Mouse (Mus musculus) hindbrain, embryonic 16.5 days (tissue): ENCODE data around the gene Stx8. TPM values are rescaled to one million over a fixed set of nuclear protein-coding genes. Genes with fewer than 3 reads are reported as not detected.

ENCODE experiments used
- ATAC-seq: fragments of 200-750 bp; cut with Nextera tagmentation; 2 replicates; pipeline ENCODE4 v1.8.0; 2017; ENCODE audit warnings: moderate TSS enrichment, moderate library complexity
- H3K27ac ChIP-seq: fragments of 300-500 bp; sonication (generic); 2 replicates; pipeline ENCODE4 v1.5.1; 2014; ENCODE audit warnings: low read depth, mild to moderate bottlenecking, control low read depth, low read length, moderate library complexity
- H3K27me3 ChIP-seq: fragments of 300-500 bp; sonication (generic); replicated peaks from 2 replicates; pipeline ENCODE4 v1.6.1; 2014; ENCODE audit warnings: low read length; ENCODE audit not compliant: control insufficient read depth, insufficient read depth
- H3K36me3 ChIP-seq: fragments of 300-500 bp; sonication (generic); 2 replicates; pipeline ENCODE4 v1.6.1; 2014; ENCODE audit warnings: mild to moderate bottlenecking, low read length, moderate library complexity, mixed read lengths; ENCODE audit not compliant: control insufficient read depth, insufficient read depth
- H3K4me1 ChIP-seq: fragments of 300-500 bp; sonication (generic); 2 replicates; pipeline ENCODE4 v1.6.1; 2014; ENCODE audit warnings: low read depth, low read length; ENCODE audit not compliant: control insufficient read depth, insufficient read depth
- H3K4me2 ChIP-seq: fragments of 300-500 bp; sonication (generic); 2 replicates; pipeline ENCODE4 v1.6.1; 2014; ENCODE audit warnings: mild to moderate bottlenecking, low read length, control low read depth, moderate library complexity
- H3K4me3 ChIP-seq: fragments of 300-500 bp; sonication (generic); 2 replicates; pipeline ENCODE4 v1.5.1; 2014; ENCODE audit warnings: mild to moderate bottlenecking, low read length, control low read depth, moderate library complexity
- H3K9ac ChIP-seq: fragments of 300-500 bp; sonication (generic); 2 replicates; pipeline ENCODE4 v1.6.1; 2014; ENCODE audit warnings: low read depth, mild to moderate bottlenecking, control low read depth, low read length, moderate library complexity
- H3K9me3 ChIP-seq: fragments of 300-500 bp; sonication (generic); 2 replicates; pipeline ENCODE4 v1.6.1; 2014; ENCODE audit warnings: mild to moderate bottlenecking, low read length, moderate library complexity; ENCODE audit not compliant: control insufficient read depth
- WGBS: fragments of 180-500 bp; shearing (Covaris S2); extraction: QIAGEN DNeasy Blood & Tissue Kit; methylation state at CpG from one replicate; pipeline ENCODE4 v1.1.7; 2014; 5-methylcytosine and 5-hydroxymethylcytosine counted together
- polyA plus RNA-seq: library from polyadenylated mRNA; unstranded; fragments of >200 nt; fragmentation: Nextera tagmentation; extraction: Ambion mirVana; gene quantifications from 2 replicates; pipeline ENCODE4 v1.2.1, GENCODE M21; 2015

Stx8 gene
- polyA plus RNA-seq, 1 experiment from 2014 or later: 61.6 TPM

- no peak for ATAC-seq
- 85% methylated on average over 4 of the region's 4 CpGs for WGBS
These were observed 254.7 kb downstream of the Stx8 start for GRCm38 (mm10) chr11:68220733-68221132.

GRCm38 (mm10) chr11:68222209-68222608 is 256.2 kb downstream of the Stx8 start:
- 95% methylated on average over 7 of the region's 7 CpGs for WGBS
- H3K27ac ChIP-seq: no peak overlapping the region
- no peaks in the 10 kb centered on the region for H3K36me3 ChIP-seq
- no peak overlapping the region for H3K4me3 ChIP-seq
- H3K4me1 ChIP-seq: no peaks in the 10 kb centered on the region; the same call in 1 of the 2 replicates
- ATAC-seq: no peak
- no peaks in the 10 kb centered on the region for H3K9me3 ChIP-seq
- H3K9ac ChIP-seq: no peak overlapping the region
- no peaks in the 10 kb centered on the region for H3K27me3 ChIP-seq
- H3K4me2 ChIP-seq: no peak overlapping the region

More at GRCm38 (mm10) chr11:68220733-68221132, 254.7 kb downstream of the Stx8 start:
- H3K27me3 ChIP-seq: no peaks in the 10 kb centered on the region
- H3K27ac ChIP-seq: no peak overlapping the region
- no peak overlapping the region for H3K4me2 ChIP-seq
- H3K36me3 ChIP-seq: no peaks in the 10 kb centered on the region
- peaks cover 6% of the 10 kb centered on the region for H3K4me1 ChIP-seq
- no peaks in the 10 kb centered on the region for H3K9me3 ChIP-seq
- no peak overlapping the region for H3K9ac ChIP-seq
- no peak overlapping the region for H3K4me3 ChIP-seq

- Histone ChIP-seq H3K4me1 (no peaks in the 10 kb centered on the region; the same call in 1 of the 2 replicates), H3K27ac (no peak overlapping the region), H3K27me3 (no peaks in the 10 kb centered on the region), H3K4me3 (no peak overlapping the region), H3K36me3 (no peaks in the 10 kb centered on the region), H3K9ac (no peak overlapping the region), H3K4me2 (no peak overlapping the region), H3K9me3 (no peaks in the 10 kb centered on the region)
- WGBS: 74% methylated on average over 13 of the region's 13 CpGs
- ATAC-seq: no peak
These were observed 257.1 kb downstream of the Stx8 start for GRCm38 (mm10) chr11:68223143-68223542.

GRCm38 (mm10) chr11:68226654-68227057 is 260.7 kb downstream of the Stx8 start:
- H3K9me3 ChIP-seq: no peaks in the 10 kb centered on the region
- peaks cover 6% of the 10 kb centered on the region; the same call in 1 of the 2 replicates for H3K4me1 ChIP-seq
- no peaks in the 10 kb centered on the region for H3K27me3 ChIP-seq
- 0 out of 2 replicates have a peak, but pooled peaks have one; percentile 48 for ATAC-seq
- no peak overlapping the region for H3K4me2 ChIP-seq
- H3K4me3 ChIP-seq: no peak overlapping the region
- no peak overlapping the region for H3K27ac ChIP-seq
- 19% methylated on average over 5 of the region's 5 CpGs for WGBS
- H3K9ac ChIP-seq: no peak overlapping the region
- H3K36me3 ChIP-seq: no peaks in the 10 kb centered on the region

GRCm38 (mm10) chr11:68227837-68228236 is 261.8 kb downstream of the Stx8 start:
- no peak overlapping the region for H3K9ac ChIP-seq
- 87% methylated on average over 6 of the region's 6 CpGs for WGBS
- no peaks in the 10 kb centered on the region for H3K27me3 ChIP-seq
- H3K27ac ChIP-seq: no peak overlapping the region
- H3K9me3 ChIP-seq: no peaks in the 10 kb centered on the region
- no peaks in the 10 kb centered on the region for H3K36me3 ChIP-seq
- H3K4me3 ChIP-seq: no peak overlapping the region
- no peak for ATAC-seq
- H3K4me2 ChIP-seq: no peak overlapping the region
- peaks cover 6% of the 10 kb centered on the region; the same call in 1 of the 2 replicates for H3K4me1 ChIP-seq

GRCm38 (mm10) chr11:68228941-68229665 is 263.1 kb downstream of the Stx8 start:
- Histone ChIP-seq H3K4me2 (no peak overlapping the region), H3K27me3 (no peaks in the 10 kb centered on the region), H3K27ac (no peak overlapping the region), H3K36me3 (no peaks in the 10 kb centered on the region), H3K9me3 (no peaks in the 10 kb centered on the region), H3K4me1 (peaks cover 6% of the 10 kb centered on the region; the same call in 1 of the 2 replicates), H3K9ac (no peak overlapping the region), H3K4me3 (no peak overlapping the region)
- WGBS: 50% methylated on average over 18 of the region's 18 CpGs
- no peak for ATAC-seq

GRCm38 (mm10) chr11:68231558-68231957 is 265.6 kb downstream of the Stx8 start:
- Histone ChIP-seq H3K36me3 (no peaks in the 10 kb centered on the region), H3K4me1 (peaks cover 6% of the 10 kb centered on the region; the same call in 1 of the 2 replicates), H3K27me3 (0 out of 2 replicates have a peak, but pooled peaks cover 3% of the 10 kb centered on the region)

GRCm38 (mm10) chr11:68233469-68233965 is 267.5 kb downstream of the Stx8 start:
- ATAC-seq: peak; percentile 90

More at GRCm38 (mm10) chr11:68231558-68231957, 265.6 kb downstream of the Stx8 start:
- no peak overlapping the region for H3K4me3 ChIP-seq
- no peaks in the 10 kb centered on the region for H3K9me3 ChIP-seq
- WGBS: 93% methylated on average over 5 of the region's 5 CpGs
- no peak overlapping the region for H3K27ac ChIP-seq
- no peak overlapping the region for H3K9ac ChIP-seq
- no peak overlapping the region for H3K4me2 ChIP-seq
- no peak for ATAC-seq

GRCm38 (mm10) chr11:68239756-68240155 is 273.8 kb downstream of the Stx8 start:
- Histone ChIP-seq H3K4me2 (no peak overlapping the region), H3K27ac (no peak overlapping the region), H3K9me3 (no peaks in the 10 kb centered on the region), H3K9ac (no peak overlapping the region), H3K36me3 (no peaks in the 10 kb centered on the region), H3K27me3 (peaks cover 14% of the 10 kb centered on the region), H3K4me1 (peaks cover 11% of the 10 kb centered on the region), H3K4me3 (no peak overlapping the region)
- 22% methylated on average over 5 of the region's 5 CpGs for WGBS
- ATAC-seq: peak; percentile 43; the same call in 1 of the 2 replicates

More at GRCm38 (mm10) chr11:68233469-68233965, 267.5 kb downstream of the Stx8 start:
- Histone ChIP-seq H3K4me2 (no peak overlapping the region), H3K4me1 (peaks cover 6% of the 10 kb centered on the region; the same call in 1 of the 2 replicates), H3K4me3 (no peak overlapping the region), H3K36me3 (no peaks in the 10 kb centered on the region), H3K27me3 (peaks cover 12% of the 10 kb centered on the region), H3K9me3 (no peaks in the 10 kb centered on the region), H3K9ac (no peak overlapping the region), H3K27ac (no peak overlapping the region)
- WGBS: 59% methylated on average over 9 of the region's 9 CpGs
